Mouse (Mus musculus) lung, postnatal 36 days (tissue): ENCODE results near the gene Ctps.
"Not testable (repeated sequence)": the region's sequence is repeated elsewhere in the genome, so short reads cannot be mapped to it uniquely, and the experiment has no call there.

Experiments
- DNase-seq: peaks from one replicate; pipeline ENCODE4 v3.0.0; 2022; ENCODE audit warnings: mixed read lengths

Gene Ctps

DNA sequence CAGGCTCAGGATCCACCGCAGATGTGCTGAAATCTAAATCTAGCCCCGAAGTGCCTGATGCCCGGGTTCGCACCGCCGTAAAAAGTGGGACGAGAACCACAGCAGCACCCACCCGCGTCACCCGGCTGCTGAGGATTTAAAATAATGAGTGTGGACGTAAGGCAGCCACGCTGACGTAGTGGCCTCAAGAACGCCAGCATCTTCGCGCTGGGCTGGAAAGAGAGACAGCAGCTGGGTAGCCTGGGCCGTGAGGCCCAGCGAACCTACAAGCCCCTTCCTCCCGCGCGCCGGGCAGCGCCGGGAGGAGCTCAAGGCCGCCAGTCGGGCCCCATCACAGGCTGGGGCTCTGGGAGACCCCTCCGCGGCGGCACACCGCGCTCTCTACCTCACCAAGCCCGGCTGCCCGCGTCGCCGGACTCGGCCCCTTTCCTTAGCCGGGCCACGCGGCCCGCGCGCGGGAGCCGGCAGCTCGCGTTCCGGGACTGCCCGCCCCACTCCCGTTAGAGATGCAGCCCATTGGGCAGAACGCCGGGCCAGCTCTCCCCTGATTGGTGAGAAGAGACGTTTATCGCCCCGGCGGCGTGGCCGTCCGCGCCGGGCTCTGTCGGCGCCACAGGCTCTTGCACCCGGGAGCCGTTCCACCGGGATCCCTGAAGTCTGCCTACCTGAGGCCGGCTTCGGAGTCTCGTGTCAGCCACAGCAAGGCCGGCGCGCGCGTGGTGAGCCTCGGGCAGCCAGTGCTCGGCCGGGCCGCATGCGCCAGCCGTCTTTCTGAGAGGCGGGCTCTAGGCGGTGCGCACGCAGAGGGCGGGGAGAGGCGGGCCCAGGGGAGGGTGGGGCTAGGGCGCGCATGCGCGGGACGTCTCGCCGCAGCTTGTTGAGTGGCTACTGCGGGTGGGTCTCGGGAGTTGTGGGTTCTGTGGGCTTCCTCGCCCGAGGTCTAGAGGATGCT lies at the start of gene Ctps:
Ctps (minus strand) TSS at position 791 of the 952 bp plus-strand sequence.
- peak; percentile 94 for DNase-seq

DNA sequence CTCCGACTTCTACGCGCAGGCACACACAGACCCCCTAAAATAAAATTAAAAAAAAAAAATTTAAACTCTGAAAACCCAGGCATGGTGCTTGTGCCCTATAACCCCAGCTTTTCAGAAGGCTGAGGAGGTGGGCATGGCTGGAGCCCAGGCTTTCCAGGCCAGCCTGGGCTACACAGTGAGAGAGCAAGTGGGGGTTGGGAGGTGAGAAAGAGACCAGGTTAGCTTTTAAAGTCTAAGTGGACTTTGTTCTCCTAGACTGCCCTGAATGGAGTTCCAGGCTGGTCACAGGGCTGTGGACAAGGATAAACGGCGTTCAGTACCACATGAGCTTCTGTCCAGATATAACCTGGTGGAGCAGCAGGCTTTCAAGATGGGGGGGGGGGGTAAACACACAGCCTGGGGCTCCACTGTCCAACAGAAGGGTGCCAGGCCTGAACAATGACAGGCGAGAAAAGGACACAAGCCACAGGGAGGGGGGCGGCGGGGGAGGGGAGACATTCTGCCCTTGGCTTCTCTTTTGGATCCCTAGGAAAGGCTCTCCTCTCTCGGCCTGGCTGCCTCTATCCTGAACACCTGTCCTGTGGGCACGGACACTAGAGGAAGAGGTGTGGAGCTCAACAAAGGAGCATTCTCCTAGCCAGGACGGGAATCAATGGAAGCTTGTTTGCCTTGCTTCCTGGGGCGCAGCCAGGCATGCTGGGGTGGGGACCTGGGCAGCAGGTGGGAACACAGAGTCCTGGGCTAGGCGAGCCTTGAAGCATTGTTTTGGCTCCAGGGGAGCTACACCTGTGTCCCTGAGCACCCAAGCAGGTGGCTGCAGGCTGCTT lies 46.3 kb upstream of the Ctps start:
- peak; percentile 51 for DNase-seq

DNA sequence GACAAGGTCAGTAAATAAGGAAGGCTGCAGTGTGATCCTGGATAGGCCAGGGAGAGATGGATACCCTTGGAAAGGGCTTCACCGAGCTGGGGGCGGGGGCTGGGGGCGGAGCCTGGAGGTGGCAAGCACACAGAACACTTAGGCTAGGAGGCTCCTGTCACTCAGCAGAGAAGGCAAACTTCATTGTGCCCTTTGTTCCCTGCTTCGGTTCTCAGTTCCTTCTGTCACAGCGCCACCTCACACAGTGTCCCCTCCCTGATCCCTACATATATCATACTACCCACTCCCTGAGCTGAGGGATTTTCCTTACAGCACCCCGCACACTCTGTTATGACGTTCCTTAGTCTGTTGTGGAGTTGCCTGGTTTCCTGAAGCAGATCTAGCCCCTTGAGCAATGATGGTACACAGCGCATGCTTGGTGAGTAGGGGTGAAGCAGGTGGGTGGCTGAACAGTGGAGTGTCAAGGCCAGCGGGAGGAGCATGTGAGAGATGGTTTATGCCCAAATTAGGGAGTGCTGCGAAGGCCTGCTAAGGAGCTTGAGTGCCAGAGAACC lies 45.5 kb upstream of the Ctps start:
- peak; percentile 45 for DNase-seq

DNA sequence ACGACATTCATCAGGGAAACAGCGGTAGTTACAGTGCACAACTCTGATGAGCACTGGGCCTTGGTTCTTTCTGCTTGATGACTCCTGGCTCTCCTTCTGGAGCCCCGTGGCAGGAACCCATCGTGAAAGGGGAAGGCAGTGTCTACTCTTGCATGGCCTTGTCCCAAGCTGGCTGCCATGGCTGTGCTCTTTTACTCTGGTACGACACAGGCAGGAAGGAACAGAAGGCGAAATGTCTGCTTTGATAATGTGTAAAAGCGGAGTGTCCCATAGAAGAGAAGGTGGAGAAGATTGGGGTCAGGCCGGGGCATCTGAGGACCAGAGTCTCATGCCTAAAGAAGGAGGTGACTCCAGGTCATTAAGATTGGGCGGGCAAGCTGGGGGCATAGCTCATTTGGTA lies 44.6 kb upstream of the Ctps start:
- DNase-seq = no peak

DNA sequence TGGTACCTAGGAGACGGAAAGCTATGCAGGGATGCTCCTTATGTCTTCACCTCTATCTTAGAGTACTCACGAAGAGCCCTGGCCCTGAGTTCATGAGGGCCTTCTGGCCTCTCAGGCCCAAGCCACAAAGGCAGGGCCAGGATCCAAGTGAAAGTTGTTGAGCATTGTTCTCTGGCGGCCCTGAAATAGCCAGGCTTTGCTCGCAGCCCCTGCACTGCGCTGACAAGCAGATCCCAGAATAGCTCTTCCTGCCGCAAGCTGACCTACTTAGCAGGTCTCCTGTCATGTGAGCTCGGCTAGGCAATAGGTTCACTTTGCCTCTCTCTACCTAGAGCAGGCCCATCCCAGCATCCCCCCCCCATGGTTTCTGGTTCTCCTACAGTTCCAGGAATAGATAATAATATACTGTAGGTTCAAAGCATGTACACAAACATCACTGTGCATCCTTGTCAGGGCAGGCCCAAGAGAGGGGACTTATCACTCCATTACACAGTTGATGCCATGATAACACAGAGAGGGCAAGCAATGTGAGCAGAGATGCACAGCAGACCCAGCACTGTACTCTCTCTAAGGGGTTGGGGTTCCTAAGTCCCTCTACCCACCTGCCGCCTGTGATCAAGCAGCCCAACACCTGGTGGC lies 43.7 kb upstream of the Ctps start:
- peak; percentile 20 for DNase-seq

DNA sequence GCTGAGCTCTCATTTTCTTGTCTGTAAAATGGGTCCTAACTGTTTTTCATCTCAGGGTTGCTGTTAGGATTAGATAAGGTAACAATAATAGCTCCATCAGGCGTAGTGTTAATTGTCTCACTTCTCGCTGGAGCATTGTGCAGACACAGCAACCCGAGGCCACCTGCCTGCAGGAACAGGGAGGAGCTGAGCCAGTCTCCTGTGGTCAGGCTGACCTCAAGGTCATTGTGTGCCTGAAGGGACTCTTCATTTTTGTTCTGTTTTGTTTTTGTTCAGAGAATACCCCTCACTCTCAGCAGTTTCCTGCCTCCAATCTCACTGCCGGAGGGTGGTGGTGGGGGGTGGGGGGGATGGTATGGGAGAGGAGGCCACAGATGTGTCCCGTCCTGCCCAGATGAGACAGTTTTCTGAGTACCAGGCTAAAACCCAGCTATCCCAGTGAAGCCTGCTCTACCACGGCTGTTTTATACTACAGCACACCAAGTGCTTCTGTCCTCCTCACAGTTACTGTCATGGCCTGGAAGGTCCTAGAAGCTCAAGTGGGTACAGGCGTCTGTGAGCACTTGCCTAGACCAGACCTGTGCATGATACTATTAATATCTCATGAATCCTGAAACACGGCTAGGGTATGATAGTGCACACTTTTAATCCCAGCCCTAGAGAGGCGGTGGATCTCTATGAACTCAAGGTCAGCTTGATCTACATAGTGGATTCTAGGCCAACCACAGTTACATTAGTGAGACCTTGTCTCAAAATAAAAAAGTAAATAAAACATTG lies 42.4 kb upstream of the Ctps start:
- DNase-seq = no peak

DNA sequence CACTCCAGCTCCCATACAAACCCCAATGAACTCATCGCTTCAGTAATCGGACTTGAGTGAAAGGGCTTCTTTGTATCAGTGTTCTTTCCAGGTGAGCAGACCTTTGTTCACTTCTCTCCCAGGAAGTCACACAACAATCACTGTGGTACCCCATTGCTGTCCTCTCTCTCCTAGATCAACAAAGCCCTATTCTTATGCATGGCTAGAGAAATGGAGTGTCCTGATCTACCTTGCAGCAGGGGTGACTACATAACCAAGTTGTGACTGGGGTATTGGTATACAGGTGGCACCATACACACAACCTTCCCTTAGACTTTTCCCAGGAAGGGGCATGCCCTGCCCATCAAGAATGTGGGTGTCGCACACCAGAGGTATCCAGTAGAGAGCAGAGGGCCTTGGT lies 40.9 kb upstream of the Ctps start:
- DNase-seq = no peak

DNA sequence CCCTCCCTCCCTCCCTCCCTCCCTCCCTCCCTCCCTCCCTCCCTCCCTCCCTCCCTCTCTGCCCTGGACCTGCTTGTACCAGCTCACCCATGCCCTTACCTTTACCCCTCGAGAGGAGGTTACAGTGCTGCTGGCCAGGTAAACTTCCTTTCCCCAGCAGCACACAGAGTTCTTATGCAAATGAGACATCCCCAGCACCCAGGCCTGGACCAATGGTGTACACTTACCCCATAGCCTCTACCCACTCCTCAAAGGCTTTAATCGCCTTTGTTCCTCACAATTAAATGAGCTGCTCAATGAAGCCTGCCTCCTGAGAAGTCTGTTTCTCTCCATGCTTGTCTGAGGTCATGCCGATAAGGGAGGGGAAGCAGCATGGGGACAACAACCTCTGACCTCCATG lies 36.9 kb upstream of the Ctps start:
- no peak for DNase-seq

DNA sequence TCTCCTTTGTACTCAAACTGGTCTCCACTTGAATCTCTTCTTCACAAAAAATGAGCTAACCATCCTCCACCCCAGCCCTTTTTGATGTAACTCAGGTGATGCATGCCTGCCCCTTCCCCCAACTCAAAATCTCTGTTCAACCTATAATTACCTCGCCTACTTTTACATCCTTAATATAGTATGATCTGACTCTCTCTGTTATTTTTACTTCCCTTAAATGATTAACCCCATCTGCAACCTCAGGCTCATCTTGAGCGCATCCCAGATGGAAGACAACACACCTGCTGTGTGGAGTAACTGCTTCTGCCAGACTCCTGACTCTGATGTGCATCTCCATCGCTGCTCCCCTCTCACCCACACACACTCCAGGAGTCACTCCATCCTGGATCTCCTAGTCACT lies 32.6 kb upstream of the Ctps start:
- DNase-seq = no peak

DNA sequence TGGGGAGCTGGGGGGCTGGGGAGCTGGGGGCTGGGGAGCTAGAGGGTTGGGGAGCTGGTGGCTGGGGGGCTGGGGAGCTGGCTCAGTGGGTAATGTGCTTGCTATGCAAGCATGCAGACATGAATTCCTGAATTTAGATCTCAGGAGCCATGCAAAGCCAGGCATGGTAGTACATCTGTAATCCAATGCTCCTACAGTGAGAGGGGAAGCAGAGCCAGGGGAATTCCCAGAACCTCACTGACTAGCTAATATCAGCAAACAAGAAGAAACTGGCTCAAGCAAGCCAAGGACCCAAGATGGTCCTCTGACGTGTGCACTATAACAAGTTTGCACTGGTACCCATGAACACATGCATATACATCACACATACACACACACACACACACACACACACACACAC lies 31.7 kb upstream of the Ctps start:
- no peak for DNase-seq

DNA sequence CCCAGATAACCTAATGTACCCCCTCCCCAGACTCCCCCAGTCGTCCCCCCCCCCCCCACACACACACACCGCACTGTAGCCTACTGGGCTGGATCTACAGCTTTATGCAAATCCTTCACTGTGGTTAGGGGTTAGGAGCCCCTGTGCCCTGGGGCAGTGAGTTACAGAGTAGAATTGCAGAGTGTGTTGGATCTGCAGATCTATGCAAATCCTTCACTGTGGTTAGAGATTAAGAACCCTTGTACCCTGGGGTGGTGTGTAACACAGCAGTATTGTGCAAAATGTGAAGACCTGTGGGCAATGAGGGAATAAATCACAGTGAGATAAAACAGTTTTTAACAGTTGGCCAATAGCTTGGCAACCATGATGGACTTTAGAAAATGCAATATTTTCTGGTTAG lies 28.8 kb upstream of the Ctps start:
- DNase-seq = no peak

DNA sequence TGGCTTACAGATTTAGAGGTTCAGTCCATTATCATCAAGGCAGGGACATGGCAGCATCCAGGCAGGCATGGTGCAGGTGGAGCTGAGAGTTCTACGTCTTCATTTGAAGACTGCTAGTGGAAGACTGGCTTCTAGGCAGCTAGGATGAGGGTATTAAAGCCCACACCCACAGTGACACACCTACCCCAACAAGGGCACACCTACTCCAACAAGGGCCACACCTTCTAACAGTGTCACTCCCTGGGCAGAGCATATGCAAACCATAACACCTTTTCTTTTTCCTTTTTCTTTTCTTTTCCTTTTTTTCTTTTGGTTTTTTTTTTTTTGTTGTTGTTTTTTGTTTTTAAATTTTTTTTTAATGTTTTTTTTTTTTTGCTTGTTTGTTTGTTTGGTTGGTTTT lies 26.1 kb upstream of the Ctps start:
- DNase-seq = not testable (repeated sequence)

DNA sequence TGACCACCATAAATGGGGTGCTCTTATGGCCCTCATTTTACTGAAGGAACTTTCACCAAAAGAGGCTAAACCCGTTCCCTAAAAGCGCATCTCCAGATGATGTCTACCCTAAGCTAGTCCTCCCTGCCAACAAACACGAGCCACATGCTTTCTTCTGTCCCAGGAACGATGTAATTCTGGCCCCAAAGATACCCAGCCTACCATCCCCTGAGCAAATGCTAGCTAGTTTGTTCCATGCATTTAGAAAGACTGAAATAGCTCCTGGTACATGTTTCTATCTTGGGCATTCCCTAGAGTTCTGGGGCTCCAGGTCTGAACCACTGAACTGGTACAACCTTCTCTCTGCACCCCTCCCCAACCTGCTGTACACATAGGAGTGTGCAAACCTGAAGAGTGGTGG lies 20.9 kb upstream of the Ctps start:
- no peak for DNase-seq

DNA sequence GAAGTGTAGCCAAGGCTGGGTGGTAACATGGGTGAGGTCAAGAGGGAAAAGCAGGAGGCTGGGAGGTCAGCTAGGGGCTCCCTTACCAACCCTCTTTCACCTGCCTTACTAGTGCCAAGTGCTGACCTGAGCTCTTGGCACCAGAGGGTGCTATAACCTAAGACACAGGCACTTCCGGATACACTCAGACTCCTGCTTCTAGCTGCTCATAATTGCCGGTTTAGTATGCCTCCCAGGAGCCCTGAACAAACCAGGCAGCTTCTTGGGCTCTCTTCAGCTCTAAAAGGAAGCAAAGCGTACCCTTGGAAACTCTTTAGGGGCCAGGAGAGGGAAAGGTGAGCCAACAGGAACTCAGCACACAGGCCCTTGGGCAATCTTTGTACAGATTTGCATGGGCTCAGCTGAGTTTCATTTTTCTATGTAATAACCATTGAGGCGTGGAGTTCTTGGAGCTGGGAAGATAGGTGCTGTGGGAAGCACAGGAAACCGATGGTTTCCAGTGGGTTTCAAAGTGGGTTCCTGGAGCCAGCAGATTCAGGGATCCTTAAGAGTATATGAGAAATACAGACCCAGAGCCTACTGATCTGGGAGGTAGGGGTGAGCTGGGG lies 19.8 kb upstream of the Ctps start:
- peak; percentile 82 for DNase-seq

DNA sequence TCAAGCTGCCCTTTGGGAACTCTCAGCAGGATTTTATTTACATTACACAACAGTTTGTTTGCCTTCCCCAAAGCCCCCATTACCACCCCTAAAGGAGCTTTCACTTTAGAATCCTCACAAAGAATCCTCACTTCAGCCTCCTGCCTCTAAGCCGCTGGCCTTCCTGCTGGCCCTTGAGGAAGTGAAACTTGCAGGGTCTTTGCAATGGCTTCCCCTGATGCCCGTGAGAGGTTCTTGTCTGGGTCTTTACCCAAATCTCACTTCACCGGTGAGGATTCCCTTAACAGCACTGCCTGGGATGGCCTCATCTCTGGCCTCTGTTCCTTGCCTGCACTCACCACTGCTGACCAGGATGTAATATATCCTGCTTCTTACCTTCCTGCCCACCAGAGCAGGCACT lies 19.0 kb upstream of the Ctps start:
- DNase-seq = no peak

DNA sequence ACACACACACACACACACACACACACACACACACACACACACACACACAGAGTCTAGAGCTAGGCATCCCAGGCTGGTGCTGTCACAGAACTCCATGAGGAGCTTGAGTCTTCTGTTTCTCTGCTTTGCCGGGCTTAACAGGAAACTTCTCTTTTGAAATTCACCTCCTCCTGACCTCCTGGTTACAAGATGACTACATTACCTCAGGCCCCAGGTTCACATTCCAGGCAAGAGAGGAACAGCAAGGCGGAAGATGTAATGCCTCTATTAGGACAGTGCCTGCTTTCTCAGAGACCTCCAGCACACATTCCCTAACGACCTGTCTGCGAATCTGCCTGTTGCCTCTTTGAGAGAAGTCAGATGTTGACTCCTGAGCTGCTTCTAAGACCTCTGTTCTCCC lies 18.4 kb upstream of the Ctps start, which contains the start of gene Gm8439:
Gm8439 (plus strand) TSS at position 301 of the 400 bp plus-strand sequence.
- no peak for DNase-seq

DNA sequence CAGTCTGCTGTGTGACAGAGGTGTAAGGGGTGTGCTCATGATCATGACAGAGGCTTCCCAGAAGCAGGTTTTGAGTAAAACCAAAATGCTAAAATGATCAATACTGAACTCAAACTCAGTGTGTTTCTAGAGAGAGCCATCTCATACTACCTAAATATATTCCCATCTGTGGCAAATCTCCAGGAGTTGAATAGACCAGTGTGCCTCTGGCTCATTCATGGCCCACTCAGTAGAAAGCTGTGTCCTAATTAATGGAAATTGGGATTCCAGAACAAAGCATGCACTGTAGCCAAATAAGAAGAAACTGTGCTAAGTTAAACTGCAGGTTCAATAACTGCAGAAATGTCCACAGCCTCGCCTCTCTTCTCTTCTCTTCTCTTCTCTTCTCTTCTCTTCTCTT lies 16.9 kb upstream of the Ctps start:
- no peak for DNase-seq

DNA sequence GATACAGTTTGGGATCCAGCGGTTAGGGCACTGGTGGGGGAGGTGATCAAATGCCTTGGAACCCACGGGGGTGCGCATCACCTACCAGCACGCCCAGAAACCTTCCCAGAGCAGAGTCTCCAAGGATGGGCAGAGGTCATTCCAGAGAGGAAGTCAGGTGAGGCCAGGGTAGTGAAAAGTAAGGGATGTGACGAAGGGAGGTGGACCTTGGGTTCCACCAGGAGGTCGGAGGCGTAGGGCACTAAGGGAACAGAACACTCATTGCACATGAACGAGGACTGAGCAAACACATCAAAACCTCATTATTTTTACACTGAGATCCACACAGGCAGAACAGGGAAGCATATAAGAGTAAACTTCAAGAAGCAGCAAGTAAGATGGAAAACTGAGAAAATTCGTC lies 11.6 kb upstream of the Ctps start:
- DNase-seq = no peak

DNA sequence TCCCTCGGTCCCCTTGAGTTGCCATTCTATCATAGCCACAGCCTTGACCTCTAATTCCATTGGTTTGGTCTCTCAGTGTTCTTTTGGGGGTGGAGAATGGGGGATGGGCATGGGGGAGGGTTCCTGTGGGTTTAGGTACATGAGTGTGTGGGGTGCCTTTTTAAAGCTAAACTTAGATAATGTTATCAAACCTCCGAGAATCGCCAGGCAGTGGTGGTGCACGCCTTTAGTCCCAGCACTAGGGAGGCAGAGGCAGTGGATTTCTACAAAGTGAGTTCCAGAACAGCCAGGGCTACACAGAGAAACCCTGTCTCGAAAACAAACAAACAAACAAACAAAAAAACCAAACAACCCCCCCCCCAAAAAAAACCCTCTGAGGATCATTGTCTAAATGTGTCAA lies 10.8 kb upstream of the Ctps start:
- DNase-seq = no peak

DNA sequence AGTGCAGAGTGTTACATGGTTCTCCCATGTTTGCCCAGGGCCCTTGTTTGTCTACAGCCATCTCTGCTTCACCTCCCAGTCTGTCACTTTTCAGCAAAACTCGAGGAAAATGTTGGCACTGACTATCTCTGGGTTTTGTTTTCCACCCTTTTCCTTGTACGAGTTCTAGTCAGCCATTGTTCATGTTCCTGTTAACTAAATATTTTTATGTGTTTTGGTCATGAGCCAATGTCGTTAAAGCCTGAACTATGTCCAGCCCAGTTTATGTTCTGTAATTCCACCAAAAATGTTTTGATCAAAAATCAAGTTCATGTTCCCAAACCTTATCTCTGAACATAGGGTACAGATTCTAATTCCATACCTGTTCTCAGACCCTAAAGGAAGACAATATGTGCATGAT lies 1.6 kb upstream of the Ctps start:
- DNase-seq = peak; percentile 10

DNA sequence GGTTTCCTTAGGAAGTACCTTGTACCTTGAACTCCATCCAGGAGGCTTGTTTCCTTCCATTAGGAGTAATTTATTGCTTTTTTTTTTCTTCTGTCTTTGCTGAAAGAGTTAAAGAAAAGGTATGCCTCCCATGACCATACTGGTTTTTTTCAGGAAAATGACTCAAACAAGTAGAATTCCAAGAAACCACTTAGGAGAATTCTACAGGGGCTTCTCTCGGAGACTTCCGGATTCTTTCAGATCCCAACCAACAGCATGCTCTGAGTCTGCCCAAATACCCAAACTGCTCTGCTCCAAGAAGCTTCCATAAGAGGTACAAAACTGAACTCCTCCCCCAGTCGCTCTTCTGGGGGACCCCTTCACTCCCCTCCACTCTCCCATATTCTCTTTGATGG lies 991 bp upstream of the Ctps start:
- DNase-seq = peak; percentile 4
